Mouse (Mus musculus): ENCODE measurements around the gene Msi2.

Msi2 gene

DNA sequence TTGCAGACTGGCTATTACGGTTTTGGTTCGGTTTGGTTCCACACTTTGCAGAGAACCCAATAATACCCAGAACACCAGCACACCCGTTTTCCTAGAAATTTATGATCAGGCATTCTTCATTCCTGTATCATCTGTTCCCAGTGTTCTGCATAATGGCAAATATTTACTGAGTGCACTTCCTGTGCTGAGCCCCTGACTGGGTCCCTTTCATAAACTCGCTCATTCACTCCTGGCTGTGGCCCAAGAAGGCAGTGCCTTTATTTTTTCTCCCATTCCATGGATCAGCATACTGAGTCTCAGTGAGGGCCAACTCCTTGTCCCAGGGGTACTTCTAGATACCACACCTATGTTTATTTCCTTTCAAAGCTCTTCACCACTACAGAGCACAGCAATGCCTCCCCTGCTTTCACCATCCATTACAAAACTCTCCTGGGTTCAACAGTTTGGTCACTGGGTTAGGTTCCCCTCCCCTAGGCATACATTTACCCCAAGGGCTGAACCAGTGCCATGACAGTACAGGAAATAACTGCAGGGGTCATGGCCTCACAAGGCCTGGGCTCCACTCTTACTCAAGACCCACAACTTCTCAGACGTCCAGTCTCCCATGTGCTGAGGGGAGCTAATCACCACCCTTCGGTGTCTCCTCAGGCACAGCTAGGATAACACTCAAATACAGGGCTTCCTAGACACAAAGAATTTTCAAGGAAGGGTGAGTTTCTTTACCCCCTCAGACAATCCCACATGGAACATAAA is 160.3 kb downstream of the Msi2 start:
- no peak for DNase-seq

DNA sequence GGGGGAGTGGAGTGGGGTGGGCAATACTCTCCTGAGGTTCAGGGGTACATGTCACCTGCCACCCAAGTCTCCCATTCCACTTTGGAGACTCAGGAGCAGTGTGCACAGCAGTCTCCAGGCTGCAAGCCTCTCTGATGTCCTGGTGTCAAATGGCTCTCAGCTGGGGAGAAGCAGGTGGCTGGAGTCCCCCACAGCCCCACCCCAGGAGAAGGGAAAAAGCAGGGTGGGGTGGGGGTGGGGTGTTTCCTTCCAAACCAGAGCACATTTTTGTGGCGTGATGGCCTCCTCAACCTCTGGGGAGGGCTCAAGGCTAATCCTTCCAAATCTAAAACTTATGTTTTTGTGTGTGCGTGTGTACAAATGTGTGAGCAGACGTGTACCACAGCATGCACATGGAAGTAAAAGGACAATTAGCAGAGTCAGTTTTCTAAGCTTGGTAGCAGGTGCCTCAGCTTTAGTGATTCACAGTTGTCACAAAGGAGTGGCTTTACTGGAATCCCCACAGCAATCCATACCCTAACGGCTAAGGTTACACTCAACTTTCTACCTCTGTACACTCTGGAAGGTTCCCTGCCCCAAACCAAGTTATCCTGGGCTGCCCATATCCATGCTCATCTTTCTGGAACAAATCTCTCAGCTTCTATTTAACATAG is 161.1 kb downstream of the Msi2 start:
- no peak for DNase-seq

DNA sequence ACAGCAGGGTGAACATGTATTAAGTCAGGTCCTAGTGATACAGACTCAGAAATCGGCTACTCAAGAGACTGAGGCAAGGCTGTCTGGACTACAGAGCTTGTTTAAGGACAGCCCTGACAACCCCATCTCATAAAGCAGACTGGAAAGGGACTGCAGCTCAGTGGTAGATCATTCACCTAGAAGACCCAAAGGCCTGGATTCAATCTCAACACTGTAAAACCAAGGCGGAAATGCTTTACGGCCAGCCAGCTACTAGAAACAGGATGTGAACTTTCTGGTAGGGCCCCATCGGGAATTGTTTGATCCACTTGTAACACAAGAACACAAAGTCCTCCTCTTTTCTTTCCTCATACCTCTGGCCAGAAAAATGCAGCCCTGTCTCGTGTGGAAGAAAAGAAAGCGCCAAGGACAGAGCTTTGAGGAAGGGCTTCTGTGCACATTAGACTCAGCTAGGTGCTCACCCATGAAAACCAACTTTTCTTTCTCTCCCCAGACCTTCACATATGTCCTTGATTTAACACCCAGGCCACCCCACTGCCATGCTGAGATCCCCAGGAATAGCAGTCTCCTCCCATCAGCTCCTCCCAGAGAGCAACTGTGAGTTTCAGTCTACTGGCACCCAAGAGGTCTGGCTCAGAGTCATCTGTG is 162.3 kb downstream of the Msi2 start:
- no peak for DNase-seq

DNA sequence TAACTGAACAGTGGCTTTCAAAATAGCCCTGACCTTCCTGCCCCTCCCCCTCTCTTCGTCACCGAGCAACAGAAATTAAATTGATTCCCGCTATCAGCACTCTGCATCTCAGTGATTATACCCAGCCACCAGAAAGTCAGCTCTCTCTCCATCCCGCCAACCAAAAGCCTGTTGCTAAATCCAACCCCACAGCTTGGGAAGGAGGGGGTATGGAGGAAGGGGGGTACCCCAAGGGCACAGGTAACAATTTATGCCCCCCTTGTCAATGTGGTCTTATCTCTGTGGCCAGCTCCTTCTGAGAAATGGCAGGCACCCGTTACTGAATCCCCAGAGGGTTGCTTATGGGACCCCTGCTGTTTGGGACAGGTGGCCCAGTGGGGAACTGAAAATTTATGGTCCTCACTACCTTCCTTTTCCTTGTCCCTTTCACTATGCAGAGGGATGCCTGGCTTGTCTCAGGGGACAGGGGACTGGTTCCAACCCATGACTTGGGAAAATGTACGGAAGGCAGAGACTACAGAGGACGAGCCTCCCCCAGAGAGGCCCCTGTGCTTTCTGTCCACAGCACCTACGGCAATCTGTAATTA is 163.0 kb downstream of the Msi2 start:
- DNase-seq, result no peak

DNA sequence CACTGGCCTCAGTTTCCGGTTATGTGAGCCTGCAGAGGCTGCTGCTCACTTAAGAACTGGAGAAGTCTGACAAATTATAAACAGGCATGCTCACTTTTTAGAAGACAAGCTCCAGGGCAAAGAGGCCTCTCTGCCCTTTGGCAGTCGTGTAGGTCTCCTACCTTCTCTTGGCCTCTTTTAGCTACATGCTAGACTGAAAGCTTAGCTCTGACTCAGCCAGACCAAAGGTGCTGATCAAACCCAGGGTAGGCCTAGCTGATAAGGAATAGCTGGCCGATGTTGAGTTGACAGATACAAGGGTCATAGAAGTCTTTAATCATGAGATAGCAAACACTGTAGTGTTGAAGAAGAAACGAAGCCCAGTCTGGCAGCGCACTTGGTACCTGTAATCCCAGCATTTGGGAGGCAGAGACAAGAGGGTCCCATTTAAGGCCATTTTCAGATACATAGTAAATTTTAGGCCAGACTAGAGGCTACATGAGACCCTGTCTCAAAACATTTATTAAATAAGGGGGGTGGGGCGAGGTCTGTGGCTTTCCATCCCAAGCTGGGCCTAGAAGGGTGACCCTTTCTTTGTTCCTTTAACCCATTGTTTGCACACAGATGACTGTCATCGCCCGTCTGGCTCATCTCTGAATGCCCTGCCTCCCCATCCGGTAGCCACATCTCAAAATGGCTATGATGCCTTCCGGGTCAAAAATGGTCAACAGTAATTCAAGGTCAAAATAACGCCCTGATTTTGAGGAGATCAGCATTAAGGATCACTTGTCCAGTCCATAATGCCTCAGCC is 164.6 kb downstream of the Msi2 start:
- DNase-seq, result no peak

DNA sequence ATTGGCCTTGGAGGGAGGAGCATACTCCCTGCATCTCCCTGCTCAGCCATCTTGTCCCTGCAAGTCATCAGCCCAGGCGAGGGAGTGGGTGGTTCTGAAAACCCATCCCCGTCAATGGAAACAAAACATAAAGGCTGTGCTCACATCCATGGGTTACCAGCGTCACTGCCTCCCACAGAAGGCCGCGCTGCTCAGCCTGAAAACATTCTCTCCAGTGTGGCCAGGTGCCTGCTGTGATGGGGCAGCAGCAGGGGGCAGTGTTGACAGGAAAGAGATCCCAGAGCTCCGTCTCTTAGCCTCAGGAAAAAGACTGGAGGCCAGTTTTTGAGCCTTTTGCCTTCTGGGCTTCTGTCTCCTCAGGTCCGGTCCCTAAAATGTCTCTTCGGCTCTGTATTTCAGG is 165.3 kb downstream of the Msi2 start:
- DNase-seq, result peak; percentile 59

DNA sequence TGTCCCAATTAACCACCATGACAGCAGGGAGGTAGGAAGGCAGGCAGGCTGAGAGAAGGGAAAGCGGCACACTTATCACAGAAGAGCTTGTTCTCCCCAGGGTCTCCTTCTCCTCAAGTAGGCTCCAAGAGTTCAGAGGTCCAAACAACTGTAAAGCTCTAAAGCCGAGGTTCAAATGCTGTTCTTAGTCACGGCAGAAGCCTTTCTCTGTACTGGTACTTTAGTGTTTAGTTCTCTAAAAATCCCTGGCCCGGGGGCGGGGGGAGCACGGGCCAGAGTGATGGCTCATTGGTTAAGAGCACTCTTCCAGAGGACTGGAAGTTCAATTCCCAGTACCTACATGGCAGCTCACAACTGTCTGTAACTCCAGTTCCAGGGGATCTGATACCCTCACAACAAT is 165.9 kb downstream of the Msi2 start:
- no peak for DNase-seq

DNA sequence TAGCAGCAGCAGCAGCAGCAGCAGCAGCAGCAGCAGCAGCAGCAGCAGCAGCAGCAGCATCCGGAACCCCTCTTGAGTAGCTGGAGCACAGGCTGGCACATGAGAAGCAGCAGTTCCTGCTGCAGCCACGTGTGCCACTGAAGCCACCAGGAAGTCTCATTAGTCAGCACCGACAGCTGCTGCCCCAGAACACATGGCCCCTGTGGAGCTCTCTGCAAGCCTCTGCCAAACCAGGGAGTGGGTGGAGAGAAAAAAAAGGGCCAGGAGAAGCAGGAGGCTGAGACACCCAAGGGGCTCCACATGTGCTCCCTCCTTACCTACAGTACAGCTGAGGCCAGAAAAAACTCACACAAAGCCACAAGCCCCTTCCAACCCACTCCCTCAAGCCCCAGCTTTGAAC is 167.3 kb downstream of the Msi2 start:
- peak; percentile 32 for DNase-seq

DNA sequence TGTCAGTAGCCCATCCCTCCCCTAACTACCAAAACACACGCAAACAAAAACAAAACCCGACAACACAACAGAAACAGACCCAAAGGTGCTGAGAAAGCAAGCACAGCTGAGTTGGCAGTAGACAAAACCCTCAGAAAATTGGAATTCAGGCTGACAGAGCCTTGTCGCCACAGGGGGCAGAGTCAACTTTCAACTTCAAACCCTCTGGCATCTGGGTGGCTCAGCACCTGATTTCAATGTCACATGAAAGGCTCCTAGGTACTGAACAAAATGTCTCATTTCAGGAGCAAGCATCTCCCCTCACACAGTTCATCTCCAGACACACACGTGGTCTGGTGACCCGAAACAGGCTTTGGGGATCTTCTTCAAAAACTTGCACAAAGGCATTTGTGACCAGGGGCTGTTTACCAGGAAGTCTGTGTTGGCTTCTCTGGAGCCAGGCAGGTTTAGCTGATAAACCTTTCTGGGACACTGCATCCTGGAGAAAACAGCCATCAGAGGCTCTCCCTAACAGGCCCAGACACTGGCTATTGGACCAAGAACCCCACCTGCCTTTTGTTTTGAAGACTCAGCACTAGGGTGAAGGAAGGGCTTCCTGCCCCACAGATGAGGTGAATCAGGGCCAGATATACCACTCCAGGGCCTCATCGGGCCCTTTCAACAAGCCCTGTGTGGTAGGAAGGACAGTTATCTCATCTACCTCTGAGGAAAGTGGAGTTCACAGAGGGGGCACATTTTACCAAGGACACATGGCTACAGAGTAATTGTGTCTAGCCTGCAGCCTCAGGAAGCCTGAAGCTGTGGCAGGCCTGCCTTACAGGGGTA is 168.0 kb downstream of the Msi2 start:
- no peak for DNase-seq

DNA sequence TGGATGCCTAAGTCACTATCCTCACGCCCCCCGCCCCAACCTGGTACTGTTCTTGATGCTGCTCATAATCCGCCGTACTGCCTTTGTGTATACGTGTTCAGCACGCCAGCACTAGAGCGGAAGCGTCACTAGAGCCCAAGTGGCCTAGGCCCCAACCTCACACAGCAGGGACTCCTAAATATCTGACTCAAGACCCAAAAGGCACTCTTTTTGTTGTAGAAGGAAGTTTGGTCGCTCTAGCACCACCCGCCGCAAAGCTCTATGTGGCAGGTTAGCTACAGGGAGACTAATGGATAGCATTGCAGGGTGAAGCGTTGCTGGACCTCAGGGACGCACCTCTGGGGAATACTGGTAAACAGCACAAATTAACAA is 168.8 kb downstream of the Msi2 start:
- no peak for DNase-seq

DNA sequence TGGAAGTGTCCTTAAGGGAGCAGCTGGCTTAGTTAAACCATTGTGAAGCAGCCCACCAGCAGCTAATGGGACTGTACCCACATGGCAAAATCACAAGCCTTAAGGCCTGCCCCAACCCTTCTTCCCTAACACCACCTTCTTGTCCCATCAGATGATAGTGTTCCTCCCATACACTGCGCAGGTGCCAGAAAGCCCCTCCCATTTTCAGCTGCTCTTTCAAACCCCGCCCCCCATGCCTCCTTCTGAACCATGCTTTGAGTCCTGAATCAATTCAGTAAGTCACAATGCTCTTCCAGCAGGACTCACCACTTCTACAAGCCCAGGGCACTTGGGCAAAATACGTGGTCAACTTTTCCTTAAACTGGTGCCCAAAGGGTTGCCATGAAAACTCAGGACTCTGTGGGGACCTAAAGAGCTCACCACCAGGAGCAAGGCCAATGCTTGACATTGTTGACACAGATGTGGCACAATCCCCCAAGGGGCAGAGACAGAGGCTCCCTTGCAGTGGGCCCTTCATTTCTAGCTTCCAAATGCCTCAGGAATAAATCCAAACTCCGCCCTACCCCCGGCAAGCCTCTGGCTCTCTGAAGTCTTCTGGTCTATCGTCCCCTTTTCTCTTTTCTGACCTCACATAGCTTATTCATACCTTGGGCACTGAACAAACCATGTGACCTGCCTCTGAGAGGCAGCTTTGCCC is 169.3 kb downstream of the Msi2 start:
- no peak for DNase-seq

DNA sequence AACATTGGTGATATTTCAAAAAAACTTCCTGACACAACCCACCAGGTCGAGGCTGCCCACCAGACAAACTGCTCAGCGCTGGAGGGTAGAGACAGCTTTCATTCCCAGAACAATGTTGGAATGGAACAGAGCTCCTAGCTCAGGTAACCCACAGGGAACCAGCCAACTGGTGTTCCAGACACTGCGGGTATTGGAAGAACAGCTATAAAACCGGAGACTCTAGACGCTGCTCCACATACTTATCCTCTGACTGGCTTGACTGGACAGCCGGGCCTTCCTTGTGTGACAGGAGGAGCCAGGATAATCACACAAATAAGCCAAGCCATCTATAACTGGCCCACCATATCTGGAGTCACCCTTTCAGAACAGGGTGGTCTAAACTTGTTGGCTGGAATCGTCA is 169.9 kb downstream of the Msi2 start:
- no peak for DNase-seq

DNA sequence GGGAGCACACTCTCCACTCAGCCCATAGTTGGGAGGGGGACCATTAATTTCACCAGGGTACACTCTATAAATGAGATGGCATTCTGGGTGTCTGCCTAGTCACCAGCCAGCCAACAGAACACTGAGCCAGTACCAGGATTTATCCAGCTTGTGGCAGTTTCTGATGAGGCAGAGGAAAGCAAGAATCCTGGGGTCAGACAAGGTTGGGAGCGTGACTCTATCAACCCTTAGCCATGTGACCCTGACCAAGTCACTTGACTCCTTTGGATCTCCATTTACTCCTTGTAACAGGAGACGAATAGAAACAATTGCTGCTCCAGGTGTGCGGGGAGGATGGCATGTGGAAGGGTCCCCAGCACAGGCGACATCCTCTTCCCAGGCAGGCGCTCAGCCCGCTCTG is 174.5 kb downstream of the Msi2 start:
- DNase-seq, result no peak

DNA sequence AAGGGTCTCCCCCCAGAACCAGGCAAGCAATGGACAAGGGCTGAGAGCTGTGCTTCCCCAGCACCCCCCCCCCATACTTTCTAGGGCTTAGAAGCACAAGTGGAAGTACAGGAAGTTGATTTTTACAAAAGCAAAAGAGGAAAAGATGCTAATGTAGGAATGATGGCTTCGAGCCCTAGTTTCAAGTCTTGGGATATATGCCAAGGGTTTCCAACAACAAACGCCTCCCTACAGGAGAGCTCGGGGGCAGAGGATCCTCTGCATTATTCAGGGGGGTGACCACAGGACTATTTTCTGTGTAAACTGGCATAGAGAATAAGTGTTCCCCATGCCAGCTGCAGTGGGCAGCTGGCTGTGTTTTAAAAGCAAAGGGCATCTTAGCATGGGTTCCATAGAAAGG is 175.5 kb downstream of the Msi2 start:
- no peak for DNase-seq

DNA sequence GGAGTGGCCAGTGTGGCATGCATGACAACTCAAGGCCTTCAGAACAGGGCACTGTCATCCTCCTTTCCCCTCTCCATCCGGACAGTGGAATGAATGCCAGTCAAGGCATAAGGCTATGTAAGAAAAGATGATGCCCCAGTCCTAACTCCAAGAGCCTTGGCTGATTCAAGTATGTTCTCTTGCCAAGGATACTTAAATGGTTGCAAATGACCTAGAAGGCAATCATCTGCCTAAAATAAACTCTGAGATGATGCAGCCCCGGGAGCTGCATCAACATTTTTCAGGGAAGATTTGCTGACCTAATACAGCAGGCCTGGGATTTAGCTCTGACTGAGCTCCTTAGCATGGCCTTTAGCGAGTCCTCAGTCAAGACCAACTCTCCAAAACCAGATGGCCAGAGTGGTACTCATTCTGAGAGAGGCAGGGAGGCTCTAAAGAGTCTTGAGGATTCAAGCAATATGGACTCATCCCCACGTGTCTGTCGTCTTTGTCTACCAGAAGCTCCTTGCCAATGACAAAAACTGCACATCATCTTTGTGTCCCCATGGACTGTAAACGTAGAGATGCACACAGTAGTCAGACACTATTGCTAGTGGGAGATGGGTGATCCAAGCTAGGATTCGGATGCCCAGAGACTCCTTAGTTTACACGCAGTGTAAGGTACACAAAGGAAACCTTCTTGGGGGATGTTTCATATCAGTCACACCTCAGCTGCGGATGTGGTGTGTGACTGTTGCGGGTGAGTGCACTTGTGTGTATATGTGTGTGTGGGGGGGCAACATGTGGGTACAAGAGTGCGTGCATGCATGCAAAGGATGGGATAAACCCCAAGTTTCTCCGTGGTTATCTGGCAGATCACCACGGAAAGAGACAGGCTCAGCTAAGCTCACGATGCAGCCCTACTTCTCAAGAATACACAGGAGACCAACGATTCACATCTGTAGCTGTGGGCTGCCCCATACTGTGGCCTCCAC is 176.4 kb downstream of the Msi2 start:
- DNase-seq, result no peak

DNA sequence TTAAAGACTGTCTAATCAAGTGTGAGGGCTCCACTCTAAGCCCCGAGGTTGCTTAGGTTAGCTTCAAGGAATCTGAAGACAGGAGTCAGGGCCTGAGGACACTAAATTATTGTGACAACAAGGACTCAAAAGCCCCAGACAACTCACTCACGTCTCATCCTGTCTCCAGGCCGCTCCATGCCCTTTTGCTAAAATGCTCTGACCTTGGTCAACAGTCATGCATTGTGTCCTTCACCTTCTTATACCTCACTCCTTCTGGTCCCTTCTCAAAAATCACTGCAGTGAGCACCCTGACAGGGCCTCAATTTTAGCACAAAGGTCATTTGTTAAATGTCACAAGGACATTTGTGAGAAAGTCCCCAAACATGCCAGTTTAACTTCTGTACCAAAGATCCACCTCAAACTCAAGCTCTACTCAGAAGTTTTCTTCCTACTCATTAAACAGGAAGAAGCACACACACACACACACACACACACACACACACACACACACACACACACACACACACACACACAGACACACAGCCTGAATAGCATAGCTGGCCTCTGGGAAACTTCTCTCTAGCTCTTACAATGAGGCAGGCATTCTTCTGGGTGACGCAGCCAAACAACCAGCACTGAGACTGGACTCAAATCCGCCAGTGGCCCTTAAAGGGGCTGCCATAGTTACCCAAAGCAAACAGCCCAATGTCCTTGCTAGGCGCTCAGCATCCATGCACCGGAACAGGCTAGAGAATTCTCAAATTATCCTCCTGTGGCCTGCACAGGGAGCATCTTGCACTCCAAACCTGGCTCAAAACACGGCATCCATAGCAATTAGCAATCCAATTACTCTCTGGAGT is 178.5 kb downstream of the Msi2 start:
- DNase-seq, result no peak

DNA sequence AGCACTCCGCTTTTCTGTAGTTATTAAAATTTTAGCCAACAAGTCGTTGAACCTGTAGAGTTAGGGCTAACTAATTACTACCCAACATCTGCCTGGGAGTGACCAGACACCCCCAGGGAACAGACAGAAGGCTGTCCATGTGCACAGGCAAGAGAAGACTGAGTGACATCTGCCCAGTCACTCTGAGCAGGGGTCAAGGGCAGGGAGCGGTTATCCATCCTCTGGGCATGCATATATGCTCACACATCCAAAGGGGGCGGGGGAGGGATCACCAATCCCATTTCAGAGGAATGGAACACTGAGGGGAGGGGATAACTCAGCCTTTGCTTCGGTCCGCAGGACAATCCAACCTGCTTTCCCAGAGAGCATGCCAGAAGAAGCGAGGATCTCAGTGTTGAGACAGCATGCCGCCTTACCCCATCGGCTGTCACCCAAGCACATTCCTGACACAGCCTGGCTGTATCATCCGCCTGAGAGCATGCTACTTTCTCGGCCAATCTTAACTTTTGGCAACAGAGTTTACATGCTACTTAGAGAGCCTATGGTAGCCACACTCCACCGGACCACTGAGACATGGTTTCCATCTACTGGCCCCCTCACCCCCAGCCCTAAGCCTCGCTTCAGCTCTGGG is 179.5 kb downstream of the Msi2 start:
- no peak for DNase-seq

DNA sequence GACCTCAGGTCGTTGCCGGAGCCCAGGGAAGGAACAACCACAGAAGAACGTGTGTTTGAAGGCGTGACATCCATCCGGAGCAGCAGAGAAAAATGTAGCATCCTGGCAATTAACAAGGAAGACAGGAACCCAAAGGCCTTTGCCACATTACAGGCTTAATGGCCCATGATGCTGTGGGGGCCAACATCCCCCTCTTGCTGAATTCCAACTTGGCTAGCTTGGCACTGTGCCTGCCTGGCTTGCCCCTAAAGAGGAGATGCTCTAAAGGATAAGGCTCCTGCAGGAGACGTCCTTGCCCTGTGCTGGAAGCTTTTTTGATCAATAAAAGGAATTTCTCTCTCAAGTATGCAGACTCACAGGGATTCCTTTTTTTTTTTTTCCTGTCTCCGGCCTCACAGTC is 181.0 kb downstream of the Msi2 start:
- no peak for DNase-seq

DNA sequence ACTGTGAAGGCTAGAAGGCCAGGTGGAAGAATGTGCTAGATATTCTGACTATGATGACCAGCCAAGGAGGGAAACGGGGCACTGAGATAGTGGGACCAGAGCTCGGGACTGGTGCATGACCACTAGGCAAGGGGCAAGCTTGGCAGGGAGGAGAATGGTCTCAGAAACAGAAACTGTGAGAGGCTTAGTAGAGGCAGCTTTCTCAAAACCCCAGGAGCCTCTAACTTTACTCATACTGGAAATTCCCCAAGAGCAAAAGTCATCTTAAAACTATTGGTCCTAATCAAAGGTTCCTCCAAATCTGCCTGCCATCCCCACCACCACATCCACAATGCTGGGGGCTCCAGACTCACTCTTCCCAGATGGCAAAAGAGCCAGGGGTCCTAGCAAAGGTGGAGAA is 181.5 kb downstream of the Msi2 start:
- DNase-seq, result no peak

Measured in right cerebral cortex, postnatal 25 days (tissue).